Mouse (Mus musculus) C2C12 (cell line): ENCODE data around the gene Trio. TPM values are rescaled to one million over a fixed set of nuclear protein-coding genes. Genes with fewer than 3 reads are reported as not detected.

Experiments used
- H3K27me3 ChIP-seq: one replicate; pipeline ENCODE4 v1.6.1; 2011; ENCODE audit not compliant: control insufficient read depth, insufficient read depth, insufficient read length
- H3K36me3 ChIP-seq: one replicate; pipeline ENCODE4 v1.6.1; 2011; ENCODE audit not compliant: control insufficient read depth, insufficient read depth
- H3K4me3 ChIP-seq: one replicate; pipeline ENCODE4 v1.5.1; 2011; ENCODE audit warnings: mild to moderate bottlenecking, control low read depth; ENCODE audit not compliant: poor library complexity, insufficient read depth, severe bottlenecking
- H3K79me2 ChIP-seq: one replicate; pipeline ENCODE4 v1.6.1; 2011; ENCODE audit not compliant: control insufficient read depth, insufficient read depth
- H3K79me3 ChIP-seq: one replicate; pipeline ENCODE4 v1.6.1; 2011; ENCODE audit warnings: low read depth, control low read depth
- H3ac ChIP-seq: one replicate; pipeline ENCODE3; 2011; ENCODE audit warnings: low read depth; ENCODE audit not compliant: control insufficient read depth, insufficient read length
- CEBPB ChIP-seq: IDR thresholded peaks from one replicate; pipeline ENCODE4 v1.6.1; 2011; ENCODE audit warnings: low read depth, mild to moderate bottlenecking, control low read depth, moderate library complexity
- CTCF ChIP-seq: IDR thresholded peaks from one replicate; pipeline ENCODE4 v1.5.1; 2011; ENCODE audit not compliant: control insufficient read depth, insufficient read depth, insufficient read length
- FOSL1 ChIP-seq: IDR thresholded peaks from one replicate; pipeline ENCODE4 v1.8.0; 2011; ENCODE audit warnings: mild to moderate bottlenecking, low read length; ENCODE audit not compliant: poor library complexity, insufficient read depth, severe bottlenecking
- MAX ChIP-seq: IDR thresholded peaks from one replicate; pipeline ENCODE4 v1.6.1; 2011; ENCODE audit warnings: mild to moderate bottlenecking, control low read depth
- MYOD1 ChIP-seq: IDR thresholded peaks from one replicate; pipeline ENCODE4 v1.6.1; 2011; ENCODE audit warnings: low read depth; ENCODE audit not compliant: control insufficient read depth, insufficient read length
- MYOG ChIP-seq: IDR thresholded peaks from one replicate; pipeline ENCODE4 v1.6.1; 2011; ENCODE audit not compliant: control insufficient read depth, insufficient read length; ENCODE audit errors: extremely low read depth
- USF1 ChIP-seq: IDR thresholded peaks from one replicate; pipeline ENCODE4 v1.6.1; 2011; ENCODE audit warnings: low read depth, mild to moderate bottlenecking, control low read depth, moderate library complexity
- polyA plus RNA-seq: library from polyadenylated mRNA; unstranded; fragments of >200 nt; fragmentation: generic; extraction: Trizol; gene quantifications from one replicate; pipeline ENCODE4 v1.2.1, GENCODE M21; 2012; ENCODE audit warnings: missing spikeins

Gene Trio
- polyA plus RNA-seq, 1 experiment = 26.2 TPM

DNA sequence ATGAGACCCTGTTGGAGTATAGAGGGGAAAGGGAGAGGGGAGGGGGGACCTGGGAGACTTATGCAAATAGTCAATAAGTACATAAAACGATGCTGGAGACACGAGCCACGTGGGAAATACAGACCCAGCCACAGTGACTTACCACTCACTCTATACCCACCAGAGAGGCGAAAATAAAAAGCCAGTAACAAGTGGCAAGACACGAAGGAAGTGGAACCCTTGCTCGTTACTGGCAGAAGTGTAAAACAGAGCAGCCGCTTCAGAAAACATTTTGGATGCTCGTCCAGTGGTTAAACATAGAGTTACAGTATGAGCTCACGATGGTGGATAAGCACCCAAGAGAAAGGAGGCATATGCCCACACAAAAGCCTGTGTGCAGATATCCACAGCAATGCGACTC, 9.0 kb upstream of the Trio start:
- H3K79me3 ChIP-seq = no peaks in the 10 kb centered on the region
- H3K36me3 ChIP-seq = no peaks in the 10 kb centered on the region
- no peaks in the 10 kb centered on the region for H3K79me2 ChIP-seq
- TF ChIP-seq FOSL1 (no peak), CEBPB (no peak), CTCF (no peak), USF1 (no peak), MYOD1 (no peak), MYOG (no peak), MAX (no peak)
- peaks cover 16% of the 10 kb centered on the region for H3K27me3 ChIP-seq
- no peak overlapping the region for H3ac ChIP-seq
- H3K4me3 ChIP-seq = no peak overlapping the region

DNA sequence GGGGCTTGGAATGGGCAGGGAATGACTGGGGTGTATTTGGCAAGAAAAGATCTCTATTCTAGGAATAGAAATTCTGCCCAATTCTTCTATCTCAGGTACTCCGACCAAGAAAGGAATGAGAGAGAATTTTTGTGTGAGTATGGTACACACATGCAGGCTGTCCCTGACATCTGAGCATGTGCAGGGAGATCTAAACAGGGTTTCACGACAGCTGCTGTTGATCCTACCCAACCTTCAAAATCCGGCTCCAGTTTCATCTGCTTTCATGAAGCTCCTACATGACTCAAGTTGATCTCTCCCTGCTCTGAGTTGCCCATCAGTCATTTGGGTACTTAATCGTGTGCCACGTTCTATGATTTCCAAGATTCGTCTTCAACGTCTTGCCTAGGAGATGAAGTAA, 3.7 kb upstream of the Trio start:
- Histone ChIP-seq H3K79me3 (peaks cover 5% of the 10 kb centered on the region), H3K36me3 (no peaks in the 10 kb centered on the region), H3ac (no peak overlapping the region), H3K4me3 (no peak overlapping the region), H3K27me3 (no peaks in the 10 kb centered on the region), H3K79me2 (peaks cover 12% of the 10 kb centered on the region)
- no peak for TF ChIP-seq CTCF
- TF ChIP-seq MAX = no peak
- TF ChIP-seq USF1 = no peak
- TF ChIP-seq MYOD1 = no peak
- no peak for TF ChIP-seq CEBPB
- TF ChIP-seq MYOG = no peak
- TF ChIP-seq FOSL1 = no peak

DNA sequence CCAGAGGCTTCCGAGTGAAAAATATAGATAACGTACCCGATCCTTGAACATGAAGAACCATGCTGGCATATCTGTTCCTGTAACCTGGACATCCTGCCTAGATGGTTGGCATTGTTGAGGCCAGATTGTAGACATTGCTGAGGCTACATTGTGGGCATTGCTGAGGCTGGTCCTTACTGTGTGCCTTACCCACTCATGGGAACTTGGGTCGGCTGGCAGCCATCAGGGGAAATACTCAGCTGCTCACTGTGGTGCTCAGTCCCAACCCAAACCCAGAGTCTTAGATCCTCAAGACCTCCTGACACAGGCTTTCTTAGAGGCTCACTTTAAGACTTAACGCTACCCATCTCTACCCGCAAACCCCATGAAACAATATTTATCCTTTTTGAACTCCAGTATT, 2.9 kb upstream of the Trio start:
- H3ac ChIP-seq = no peak overlapping the region
- no peaks in the 10 kb centered on the region for H3K27me3 ChIP-seq
- peaks cover 12% of the 10 kb centered on the region for H3K79me3 ChIP-seq
- no peaks in the 10 kb centered on the region for H3K36me3 ChIP-seq
- H3K4me3 ChIP-seq = no peak overlapping the region
- peaks cover 20% of the 10 kb centered on the region for H3K79me2 ChIP-seq
- no peak for TF ChIP-seq USF1
- TF ChIP-seq FOSL1 = no peak
- TF ChIP-seq CTCF = no peak
- no peak for TF ChIP-seq MAX
- TF ChIP-seq MYOG = no peak
- TF ChIP-seq CEBPB = no peak
- no peak for TF ChIP-seq MYOD1

DNA sequence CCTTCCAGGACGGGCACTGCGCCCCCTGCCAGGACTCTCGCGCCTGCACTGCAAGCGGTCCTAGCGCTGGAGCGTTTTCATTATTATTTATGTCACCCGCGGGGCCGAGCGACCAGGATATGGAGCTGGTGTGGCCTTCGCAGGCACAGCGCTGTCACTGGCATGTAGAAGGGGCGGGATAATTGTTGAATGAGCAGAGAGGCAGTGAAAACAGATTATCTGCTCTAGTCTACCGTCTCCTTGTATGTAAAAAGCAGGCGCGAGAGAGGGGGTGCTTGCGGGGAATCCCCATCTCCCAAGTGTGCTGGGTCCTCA, 476 bp upstream of the Trio start:
- H3K79me3 ChIP-seq = peaks cover 37% of the 10 kb centered on the region
- peak overlapping the region; percentile 11 for H3K4me3 ChIP-seq
- H3K79me2 ChIP-seq = peaks cover 45% of the 10 kb centered on the region
- peak overlapping the region; percentile 13 for H3ac ChIP-seq
- no peaks in the 10 kb centered on the region for H3K27me3 ChIP-seq
- TF ChIP-seq CTCF (peak; percentile 98), MAX (no peak), MYOD1 (no peak)
- no peaks in the 10 kb centered on the region for H3K36me3 ChIP-seq

DNA sequence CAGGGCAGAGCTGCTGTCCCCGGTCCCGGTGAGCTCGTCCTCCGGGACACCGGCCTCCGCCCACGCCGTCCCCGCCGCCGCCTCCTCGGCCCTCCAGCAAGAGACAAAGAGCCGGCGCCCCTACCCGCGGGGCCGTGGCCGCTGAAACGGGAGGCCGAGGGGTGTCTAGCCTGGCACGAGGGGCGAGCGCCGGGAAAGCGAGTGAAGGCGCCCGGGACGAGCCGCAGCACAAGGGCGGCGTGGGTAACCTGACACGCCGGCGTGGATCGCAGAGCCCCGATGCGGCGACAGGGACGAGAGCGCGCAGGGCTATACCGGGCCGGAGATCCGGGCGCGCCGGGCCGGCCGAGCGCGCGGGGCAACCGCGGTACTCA, 696 bp downstream of the Trio start:
- TF ChIP-seq CTCF (no peak), CEBPB (no peak), FOSL1 (no peak), MAX (no peak), USF1 (no peak), MYOG (no peak), MYOD1 (no peak)

DNA sequence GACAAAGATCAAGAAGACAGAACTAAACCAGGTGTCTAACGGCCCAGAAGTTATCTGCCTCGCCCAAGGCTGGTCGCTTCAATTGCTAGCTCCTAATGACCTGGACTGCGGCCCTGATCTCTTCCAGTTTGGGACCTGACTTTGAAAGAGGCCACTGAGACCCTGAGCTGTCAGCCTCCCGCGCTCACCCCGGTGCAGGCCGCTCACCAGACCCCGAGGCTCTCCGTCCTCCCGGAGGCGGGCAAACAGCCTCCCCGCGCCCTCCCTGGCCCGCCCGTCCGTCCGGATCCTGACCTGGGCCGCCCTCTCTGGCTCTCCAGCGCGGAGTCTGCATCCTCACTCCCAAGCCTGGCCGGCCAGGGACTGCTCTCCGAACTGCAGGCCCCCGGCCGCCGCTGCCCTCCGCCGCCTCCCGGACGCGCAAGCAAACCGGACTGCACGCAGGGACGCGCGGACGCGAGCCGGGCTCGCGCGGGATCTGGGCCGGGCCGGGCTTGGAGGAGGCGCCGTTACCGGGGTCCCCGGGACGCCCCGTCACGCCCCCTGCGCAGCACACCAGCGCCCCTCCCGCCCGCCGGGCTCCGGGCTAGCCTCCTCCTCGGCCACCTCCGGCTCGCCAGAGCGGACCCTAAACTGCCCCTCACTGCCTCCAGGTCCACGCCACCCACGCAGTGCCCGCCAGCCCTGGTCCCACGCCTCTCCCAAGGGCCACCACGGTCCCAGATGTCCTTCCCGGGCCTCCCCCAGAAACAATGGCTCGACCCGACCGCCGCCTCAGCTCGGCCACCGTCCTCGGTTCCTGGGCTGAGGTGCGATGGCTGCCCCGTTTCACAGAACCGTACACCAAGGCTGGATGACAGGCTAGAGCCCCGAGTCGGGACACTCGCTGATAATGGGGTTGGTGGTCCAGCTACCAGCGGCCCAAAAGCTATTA, 1.4 kb downstream of the Trio start:
- H3K27me3 ChIP-seq = no peaks in the 10 kb centered on the region
- H3ac ChIP-seq = peak overlapping the region; percentile 87
- TF ChIP-seq MYOG (no peak), CTCF (peak; percentile 20), CEBPB (no peak)
- peaks cover 63% of the 10 kb centered on the region for H3K79me2 ChIP-seq
- peaks cover 55% of the 10 kb centered on the region for H3K79me3 ChIP-seq
- H3K36me3 ChIP-seq = no peaks in the 10 kb centered on the region
- H3K4me3 ChIP-seq = peak overlapping the region; percentile 92

More for the DNA sequence above, 696 bp downstream of the Trio start:
- Histone ChIP-seq H3K79me3 (peaks cover 48% of the 10 kb centered on the region), H3ac (peak overlapping the region; percentile 87), H3K36me3 (no peaks in the 10 kb centered on the region), H3K27me3 (no peaks in the 10 kb centered on the region), H3K79me2 (peaks cover 56% of the 10 kb centered on the region), H3K4me3 (peak overlapping the region; percentile 92)
